Mouse (Mus musculus) heart, embryonic 14.5 days (tissue): ENCODE data around the gene Map2k2. TPM values are rescaled to one million over a fixed set of nuclear protein-coding genes. Genes with fewer than 3 reads are reported as not detected.
A peak's percentile ranks its signal among the peaks of the same experiment; 100 is the strongest.

Experiments used
- ATAC-seq: fragments of 200-750 bp; cut with Nextera tagmentation; 2 replicates; pipeline ENCODE4 v1.8.0; 2017; ENCODE audit warnings: low read depth, moderate TSS enrichment; ENCODE audit not compliant: insufficient number of reproducible peaks, insufficient read depth, low FRiP score
- H3K27ac ChIP-seq, 2 experiments: fragments of 200-500 bp in 1 of 2; fragments of 300-500 bp in 1 of 2; sonication (generic) in 1 of 2; replicated peaks in 1 of 2; 2 replicates each; pipeline ENCODE4 v1.5.1; 2012 to 2014; ENCODE audit warnings: low read depth in 2 of 2, low read length in 2 of 2, control low read depth in 1 of 2, mild to moderate bottlenecking in 1 of 2, mixed read lengths in 1 of 2; ENCODE audit not compliant: control insufficient read depth in 1 of 2, insufficient read depth in 1 of 2
- H3K27me3 ChIP-seq: fragments of 300-500 bp; sonication (generic); 2 replicates; pipeline ENCODE4 v1.6.1; 2014; ENCODE audit warnings: mild to moderate bottlenecking, low read length, control low read depth; ENCODE audit not compliant: control insufficient read depth, insufficient read depth
- H3K36me3 ChIP-seq: fragments of 300-500 bp; sonication (generic); 2 replicates; pipeline ENCODE4 v1.6.1; 2014; ENCODE audit warnings: mild to moderate bottlenecking, control low read depth, low read length, mixed read lengths; ENCODE audit not compliant: control insufficient read depth, insufficient read depth
- H3K4me1 ChIP-seq, 2 experiments: fragments of 200-500 bp in 1 of 2; fragments of 300-500 bp in 1 of 2; sonication (generic) in 1 of 2; 2 replicates each; pipeline ENCODE4 v1.6.1; 2012 to 2014; ENCODE audit warnings: low read length in 2 of 2, control low read depth in 1 of 2, mixed read lengths in 1 of 2; ENCODE audit not compliant: control insufficient read depth in 2 of 2, insufficient read depth in 2 of 2
- H3K4me2 ChIP-seq: fragments of 300-500 bp; sonication (generic); 2 replicates; pipeline ENCODE4 v1.6.1; 2014; ENCODE audit warnings: mild to moderate bottlenecking, low read length
- H3K4me3 ChIP-seq, 2 experiments: fragments of 200-500 bp in 1 of 2; fragments of 300-500 bp in 1 of 2; sonication (generic) in 1 of 2; 2 replicates each; pipeline ENCODE4 v1.5.1; 2012 to 2014; ENCODE audit warnings: low read length in 2 of 2, mild to moderate bottlenecking in 2 of 2, control low read depth in 1 of 2, low read depth in 1 of 2, moderate library complexity in 1 of 2; ENCODE audit not compliant: control insufficient read depth in 1 of 2, insufficient read depth in 1 of 2
- H3K9ac ChIP-seq: fragments of 300-500 bp; sonication (generic); 2 replicates; pipeline ENCODE4 v1.6.1; 2014; ENCODE audit warnings: mild to moderate bottlenecking, low read length
- H3K9me3 ChIP-seq: fragments of 300-500 bp; sonication (generic); 2 replicates; pipeline ENCODE4 v1.6.1; 2016; ENCODE audit warnings: low read length, control low read depth; ENCODE audit not compliant: control insufficient read depth
- WGBS: fragments of 180-500 bp; shearing (Covaris S2); extraction: QIAGEN DNeasy Blood & Tissue Kit; methylation state at CpG from one replicate; pipeline ENCODE4 v1.1.7; 2014; 5-methylcytosine and 5-hydroxymethylcytosine counted together
- polyA plus RNA-seq: library from polyadenylated mRNA; unstranded; fragments of >200 nt; fragmentation: Nextera tagmentation; extraction: Ambion mirVana; gene quantifications from 2 replicates; pipeline ENCODE4 v1.2.1, GENCODE M21; 2014

Gene Map2k2
- polyA plus RNA-seq, 1 experiment from 2014 or later, result 159 TPM

DNA sequence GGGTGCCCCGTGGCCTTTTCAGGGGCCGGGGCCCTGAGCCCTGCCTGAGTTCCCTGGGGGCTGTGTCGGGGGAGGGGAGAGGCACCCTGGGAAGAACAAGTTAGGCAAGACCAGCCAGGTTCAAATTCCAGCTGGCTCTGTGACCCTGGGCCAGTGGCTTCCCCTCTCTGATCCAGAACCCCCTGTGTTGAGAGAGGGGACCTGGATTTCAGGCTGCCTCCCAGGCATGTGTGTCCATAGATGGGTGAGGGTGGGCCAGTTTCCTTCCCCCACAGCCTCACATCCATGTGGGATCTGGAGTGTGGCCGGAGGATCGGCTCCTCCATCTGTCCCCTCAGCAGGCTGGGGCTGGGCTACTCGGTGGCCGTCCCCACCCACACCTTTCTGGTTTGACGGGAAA is 34.3 kb downstream of the Map2k2 start:
- ATAC-seq, result no peak
- Histone ChIP-seq H3K36me3 (peaks cover 23% of the 10 kb centered on the region), H3K27ac (peak overlapping the region in 1 of 2 experiments; percentile 43; a peak in 2 of 4 replicates), H3K4me1 (peaks cover 36 to 58% of the 10 kb centered on the region in 2 experiments), H3K27me3 (no peaks in the 10 kb centered on the region), H3K9me3 (no peaks in the 10 kb centered on the region), H3K4me3 (peak overlapping the region in 1 of 2 experiments; percentile 80; a peak in 1 of 4 replicates), H3K4me2 (peak overlapping the region; percentile 94), H3K9ac (peak overlapping the region; percentile 90)
- 55% methylated on average over 8 of the region's 8 CpGs for WGBS

DNA sequence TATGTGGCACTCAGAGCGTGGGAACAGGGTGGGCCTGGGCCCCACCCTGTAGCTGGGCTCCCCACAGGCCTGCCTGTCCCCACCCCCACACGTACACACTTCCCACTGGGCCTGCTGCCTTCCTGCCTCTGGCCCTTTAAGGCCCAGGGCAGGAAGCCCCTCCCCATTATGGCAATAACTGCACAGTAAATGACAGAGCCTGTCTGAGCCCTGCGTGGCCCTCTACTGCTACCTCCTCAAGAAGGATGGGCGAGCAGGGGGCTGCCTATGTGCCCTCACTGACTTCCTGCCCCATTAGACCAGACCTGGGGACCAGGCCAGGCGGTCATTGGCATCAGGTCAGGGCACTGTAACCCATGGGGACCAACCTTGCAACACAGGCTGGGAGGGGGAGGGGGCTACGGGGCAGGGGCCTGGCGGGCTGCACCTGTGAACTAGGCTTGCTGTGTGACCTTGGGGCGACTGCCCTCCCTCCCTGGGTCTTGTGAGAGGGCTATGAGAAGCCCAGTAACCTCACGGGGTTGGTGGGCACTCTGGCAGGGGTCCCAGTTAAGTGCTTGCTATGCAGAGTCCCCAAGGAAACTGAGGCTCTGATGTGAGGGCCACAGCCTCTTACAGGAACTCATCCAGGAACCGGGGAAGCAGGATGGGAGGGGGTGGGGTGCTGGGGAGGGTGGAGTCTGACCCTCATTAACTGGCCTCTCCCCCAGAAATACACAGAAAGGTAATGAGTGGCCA is 35.2 kb downstream of the Map2k2 start:
- 54% methylated on average over 10 of the region's 10 CpGs for WGBS
- H3K4me2 ChIP-seq, result peak overlapping the region; percentile 94
- peak overlapping the region; percentile 90 for H3K9ac ChIP-seq
- peak overlapping the region; percentile 14 to 80; a peak in 1 of 4 replicates for H3K4me3 ChIP-seq
- no peak for ATAC-seq
- peak overlapping the region in 1 of 2 experiments; percentile 43; a peak in 2 of 4 replicates for H3K27ac ChIP-seq
- peaks cover 34 to 50% of the 10 kb centered on the region in 2 experiments for H3K4me1 ChIP-seq
- no peaks in the 10 kb centered on the region for H3K9me3 ChIP-seq
- H3K36me3 ChIP-seq, result peaks cover 32% of the 10 kb centered on the region
- H3K27me3 ChIP-seq, result no peaks in the 10 kb centered on the region

DNA sequence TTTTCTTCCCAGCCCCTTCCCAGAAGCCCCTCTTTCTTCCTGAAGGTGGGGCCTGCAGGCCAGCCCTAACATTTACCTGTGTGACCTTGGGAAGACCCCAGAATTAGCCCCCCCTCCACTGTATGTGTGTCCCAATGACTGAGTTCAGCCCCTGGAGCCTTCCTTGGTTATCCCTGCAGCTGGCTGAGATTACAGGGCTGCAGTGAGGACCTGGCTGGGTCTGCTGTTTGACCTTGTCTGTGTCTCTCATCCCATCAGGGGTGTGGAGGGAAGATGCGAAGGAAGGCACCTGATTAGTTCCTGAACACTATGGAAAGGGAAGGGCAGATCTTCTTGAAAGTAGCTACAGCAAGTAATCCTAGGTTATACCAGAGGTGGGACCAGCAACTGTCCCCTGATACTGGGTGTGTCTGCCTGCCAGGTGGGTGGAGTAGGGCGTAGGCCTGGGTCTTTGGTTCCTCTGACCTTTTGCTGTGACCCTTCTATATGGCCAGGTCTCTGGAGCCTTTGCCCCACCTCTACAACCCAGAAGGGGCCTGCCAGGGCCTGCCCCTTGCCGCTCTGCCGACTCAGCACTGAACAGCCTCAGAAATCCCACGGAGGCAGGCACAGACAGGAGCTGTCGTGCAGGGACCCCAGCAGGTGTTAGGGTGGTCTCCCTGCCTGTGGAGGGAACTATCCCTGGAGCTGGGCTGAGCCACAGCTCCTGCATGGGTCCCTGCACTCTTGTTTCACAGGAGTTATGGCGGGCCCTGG is 35.9 kb downstream of the Map2k2 start:
- H3K27ac ChIP-seq, result peak overlapping the region in 1 of 2 experiments; percentile 43; a peak in 2 of 4 replicates
- H3K4me1 ChIP-seq, result peaks cover 34 to 50% of the 10 kb centered on the region in 2 experiments
- H3K27me3 ChIP-seq, result no peaks in the 10 kb centered on the region
- no peak for ATAC-seq
- 85% methylated on average over 7 of the region's 7 CpGs for WGBS
- H3K4me3 ChIP-seq, result no peak overlapping the region
- H3K9ac ChIP-seq, result peak overlapping the region; percentile 90
- H3K4me2 ChIP-seq, result peak overlapping the region; percentile 94; the same call in 1 of the 2 replicates
- H3K9me3 ChIP-seq, result no peaks in the 10 kb centered on the region
- peaks cover 39% of the 10 kb centered on the region for H3K36me3 ChIP-seq

DNA sequence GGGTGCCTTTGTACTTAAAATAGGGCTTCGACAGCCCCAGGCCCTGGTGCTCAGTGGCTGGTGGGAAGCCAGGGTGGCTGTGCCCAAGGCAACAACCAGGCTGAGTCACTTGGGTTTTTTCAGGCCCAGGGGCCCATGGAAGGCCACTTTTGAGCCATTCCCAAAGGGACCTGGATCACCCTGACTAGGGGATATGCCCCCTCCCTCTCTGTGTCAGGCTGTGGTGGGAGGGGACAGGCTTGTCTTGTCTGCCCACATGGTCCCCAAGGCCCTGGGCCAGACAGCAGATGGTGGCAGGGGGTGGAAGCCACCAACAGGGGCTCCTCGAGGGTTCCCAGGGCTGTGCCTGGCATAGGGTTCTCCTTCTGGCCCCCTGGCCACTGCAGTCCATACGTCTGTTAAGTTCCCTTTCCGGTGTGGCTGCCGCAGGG is 36.9 kb downstream of the Map2k2 start:
- no peak for ATAC-seq
- Histone ChIP-seq H3K9ac (peak overlapping the region; percentile 57), H3K4me3 (no peak overlapping the region), H3K4me2 (no peak overlapping the region), H3K36me3 (peaks cover 48% of the 10 kb centered on the region), H3K9me3 (no peaks in the 10 kb centered on the region), H3K4me1 (peaks cover 34 to 50% of the 10 kb centered on the region in 2 experiments), H3K27me3 (no peaks in the 10 kb centered on the region), H3K27ac (peak overlapping the region in 1 of 2 experiments; percentile 47; a peak in 1 of 4 replicates)
- 69% methylated on average over 5 of the region's 5 CpGs for WGBS

DNA sequence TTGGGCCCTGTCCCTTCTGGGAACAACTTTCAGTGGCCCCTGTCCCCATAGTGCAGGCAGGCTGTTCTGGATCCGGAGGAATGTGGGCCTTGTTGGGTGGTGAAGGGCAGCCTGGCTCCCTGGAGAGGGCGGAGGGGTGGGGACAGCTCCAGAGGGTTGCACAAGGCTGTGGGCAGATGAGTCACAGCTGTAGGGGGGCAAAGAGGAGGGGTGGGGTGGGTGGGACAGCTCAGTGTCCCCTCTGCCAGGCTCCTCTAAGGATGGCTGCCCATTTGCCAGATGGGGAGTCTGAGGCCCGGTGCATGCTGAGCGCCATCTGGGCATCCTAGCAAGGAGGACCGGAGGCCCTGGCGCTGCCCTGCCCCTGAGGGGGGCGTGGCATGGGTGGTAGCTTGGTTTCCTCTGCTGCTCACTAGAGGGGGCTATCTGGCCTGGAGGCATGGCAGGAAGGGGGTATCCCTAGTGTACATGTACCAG is 37.5 kb downstream of the Map2k2 start:
- H3K9ac ChIP-seq, result peak overlapping the region; percentile 57
- H3K27ac ChIP-seq, result no peak overlapping the region; a peak in 1 of 4 replicates
- no peak overlapping the region for H3K4me2 ChIP-seq
- no peak for ATAC-seq
- H3K36me3 ChIP-seq, result peaks cover 55% of the 10 kb centered on the region
- 88% methylated on average over 7 of the region's 7 CpGs for WGBS
- no peaks in the 10 kb centered on the region for H3K27me3 ChIP-seq
- H3K4me1 ChIP-seq, result peaks cover 34 to 50% of the 10 kb centered on the region in 2 experiments
- no peak overlapping the region for H3K4me3 ChIP-seq
- no peaks in the 10 kb centered on the region for H3K9me3 ChIP-seq

DNA sequence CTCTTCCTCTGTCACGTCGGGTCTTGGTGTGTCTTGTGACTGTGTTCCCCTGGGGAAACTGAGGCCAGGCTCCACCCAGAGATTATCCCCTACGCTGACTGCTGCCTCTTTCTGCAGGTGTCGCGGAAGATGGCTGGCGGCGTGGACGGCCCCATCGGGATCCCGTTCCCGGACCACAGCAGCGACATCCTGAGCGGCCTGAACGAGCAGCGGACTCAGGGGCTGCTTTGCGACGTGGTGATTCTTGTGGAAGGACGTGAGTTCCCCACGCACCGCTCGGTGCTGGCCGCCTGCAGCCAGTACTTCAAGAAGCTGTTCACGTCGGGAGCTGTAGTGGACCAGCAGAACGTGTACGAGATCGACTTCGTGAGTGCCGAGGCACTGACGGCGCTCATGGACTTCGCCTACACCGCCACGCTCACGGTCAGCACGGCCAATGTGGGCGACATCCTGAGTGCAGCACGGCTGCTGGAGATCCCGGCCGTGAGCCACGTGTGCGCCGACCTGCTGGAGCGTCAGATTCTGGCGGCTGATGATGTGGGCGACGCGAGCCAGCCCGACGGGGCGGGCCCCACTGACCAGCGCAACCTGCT is 38.2 kb downstream of the Map2k2 start:
- Histone ChIP-seq H3K27ac (no peak overlapping the region), H3K4me1 (peaks cover 31 to 44% of the 10 kb centered on the region in 2 experiments), H3K9me3 (no peaks in the 10 kb centered on the region), H3K4me2 (no peak overlapping the region), H3K4me3 (no peak overlapping the region), H3K27me3 (no peaks in the 10 kb centered on the region), H3K9ac (no peak overlapping the region), H3K36me3 (peaks cover 62% of the 10 kb centered on the region)
- ATAC-seq, result no peak
- 95% methylated on average over 52 of the region's 52 CpGs for WGBS

DNA sequence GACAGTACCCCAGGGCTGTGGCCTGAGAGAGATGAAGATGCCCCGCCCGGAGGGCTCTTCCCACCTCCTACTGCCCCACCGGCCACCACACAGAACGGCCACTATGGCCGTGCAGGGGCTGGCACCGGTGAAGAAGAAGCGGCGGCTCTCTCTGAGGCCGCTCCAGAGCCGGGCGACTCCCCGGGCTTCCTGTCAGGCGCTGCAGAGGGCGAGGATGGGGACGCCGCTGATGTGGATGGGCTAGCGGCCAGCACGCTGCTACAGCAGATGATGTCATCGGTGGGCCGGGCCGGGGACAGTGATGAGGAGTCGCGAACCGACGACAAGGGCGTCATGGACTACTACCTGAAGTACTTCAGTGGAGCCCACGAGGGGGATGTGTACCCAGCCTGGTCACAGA is 39.0 kb downstream of the Map2k2 start:
- H3K4me3 ChIP-seq, result no peak overlapping the region
- no peak overlapping the region for H3K27ac ChIP-seq
- H3K9me3 ChIP-seq, result no peaks in the 10 kb centered on the region
- no peak for ATAC-seq
- peaks cover 69% of the 10 kb centered on the region for H3K36me3 ChIP-seq
- no peak overlapping the region for H3K4me2 ChIP-seq
- peaks cover 24 to 37% of the 10 kb centered on the region in 2 experiments for H3K4me1 ChIP-seq
- no peak overlapping the region for H3K9ac ChIP-seq
- WGBS, result 90% methylated on average over 24 of the region's 27 CpGs
- H3K27me3 ChIP-seq, result no peaks in the 10 kb centered on the region
